Mouse (Mus musculus) left cerebral cortex, postnatal 36 days (tissue): Measurements from ENCODE around the gene Brinp2. TPM values are rescaled to one million over a fixed set of nuclear protein-coding genes. Genes with fewer than 3 reads are reported as not detected.

Experiments
- DNase-seq, 2 experiments: peaks; one replicate each; pipeline ENCODE4 v3.0.0; 2021 to 2022; ENCODE audit warnings: low spot score in 2 of 2, mixed read lengths in 1 of 2
- intact Hi-C: fragments of 180-260 bp; cut with DNase I; formaldehyde crosslinking; loops from one replicate; pipeline ENCODE4 v1.15.1; 2025
- total RNA-seq, 2 experiments: library from RNA; stranded (reverse); gene quantifications; 2 replicates each; pipeline ENCODE4 v1.2.3; 2021

The Brinp2 gene
- total RNA-seq, 2 experiments from 2014 or later, result 119 to 123 TPM

GRCm38 (mm10) chr1:158297042-158297441, 59.1 kb downstream of the Brinp2 start:
- intact Hi-C loops, result no loop called here
- DNase-seq, result no peak

GRCm38 (mm10) chr1:158296287-158296931, 59.7 kb downstream of the Brinp2 start:
- DNase-seq, result peak; percentile 20 to 34
- intact Hi-C loops, result no loop called here

GRCm38 (mm10) chr1:158295270-158295669, 60.9 kb downstream of the Brinp2 start:
- intact Hi-C loops, result no loop called here
- no peak for DNase-seq

- DNase-seq, result no peak
- intact Hi-C loops, result no loop called here
Observed at GRCm38 (mm10) chr1:158285198-158285597, 70.9 kb downstream of the Brinp2 start.

GRCm38 (mm10) chr1:158283869-158284268, 72.3 kb downstream of the Brinp2 start:
- intact Hi-C loops, result no loop called here
- DNase-seq, result no peak

- intact Hi-C loops, result no loop called here
Observed at GRCm38 (mm10) chr1:158272058-158272457, 84.1 kb downstream of the Brinp2 start.

GRCm38 (mm10) chr1:158267020-158267571, 89.0 kb downstream of the Brinp2 start:
- DNase-seq, result peak; percentile 36 to 62
- intact Hi-C loops, result loop anchor here (5.0 to 10.0 kb wide), 3 partner anchors 212 to 710 kb away; no protein-coding TSS in a partner anchor

More at GRCm38 (mm10) chr1:158272058-158272457, 84.1 kb downstream of the Brinp2 start:
- DNase-seq, result no peak

- intact Hi-C loops, result loop anchor here (5.0 to 10.0 kb wide), 3 partner anchors 212 to 709 kb away; no protein-coding TSS in a partner anchor
- DNase-seq, result no peak
Observed at GRCm38 (mm10) chr1:158266293-158267019, 89.7 kb downstream of the Brinp2 start.

- intact Hi-C loops, result loop anchor here (10.0 kb wide), 1 partner anchor 205 kb away; no protein-coding TSS in a partner anchor
- no peak for DNase-seq
Observed at GRCm38 (mm10) chr1:158259516-158260235, 96.5 kb downstream of the Brinp2 start.

GRCm38 (mm10) chr1:158258685-158259292, 97.3 kb downstream of the Brinp2 start:
- intact Hi-C loops, result no loop called here
- DNase-seq, result no peak

GRCm38 (mm10) chr1:158255912-158256680, 100.0 kb downstream of the Brinp2 start:
- intact Hi-C loops, result no loop called here
- DNase-seq, result peak in 1 of 2 experiments; percentile 23

GRCm38 (mm10) chr1:158252682-158253222, 103.4 kb downstream of the Brinp2 start:
- intact Hi-C loops, result no loop called here
- DNase-seq, result no peak

- intact Hi-C loops, result loop anchor here (10.0 kb wide), 1 partner anchor 407 kb away; no protein-coding TSS in a partner anchor
- DNase-seq, result no peak
Observed at GRCm38 (mm10) chr1:158248266-158248665, 107.9 kb downstream of the Brinp2 start.

GRCm38 (mm10) chr1:158246476-158247153, 109.5 kb downstream of the Brinp2 start:
- no peak for DNase-seq
- intact Hi-C loops, result loop anchor here (10.0 kb wide), 1 partner anchor 408 kb away; no protein-coding TSS in a partner anchor

- intact Hi-C loops, result loop anchor here (10.0 kb wide), 1 partner anchor 409 kb away; no protein-coding TSS in a partner anchor
- DNase-seq, result no peak
Observed at GRCm38 (mm10) chr1:158245486-158245885, 110.6 kb downstream of the Brinp2 start.

- DNase-seq, result no peak
- intact Hi-C loops, result loop anchor here (10.0 kb wide), 1 partner anchor 411 kb away; no protein-coding TSS in a partner anchor
Observed at GRCm38 (mm10) chr1:158244016-158244415, 112.1 kb downstream of the Brinp2 start.

GRCm38 (mm10) chr1:158241848-158242556, 114.1 kb downstream of the Brinp2 start:
- no peak for DNase-seq
- intact Hi-C loops, result loop anchor here (10.0 kb wide), 1 partner anchor 413 kb away; no protein-coding TSS in a partner anchor
